Mouse (Mus musculus) spleen, adult 2 months (tissue): ENCODE data around the gene Sectm1a.

Source experiments
- CTCF ChIP-seq: fragments of 200-500 bp; IDR thresholded peaks from 2 replicates; pipeline ENCODE4 v1.5.1; 2011; ENCODE audit warnings: mild to moderate bottlenecking, inconsistent platforms; ENCODE audit not compliant: insufficient read depth, insufficient read length, insufficient replicate concordance; ENCODE audit errors: extremely low read depth
- POLR2A ChIP-seq: fragments of 200-500 bp; IDR thresholded peaks from 2 replicates; pipeline ENCODE4 v1.6.1; 2011; ENCODE audit warnings: low read depth, low read length, inconsistent platforms

- no peak for TF ChIP-seq CTCF
- no peak for TF ChIP-seq POLR2A
Measured at GRCm38 (mm10) chr11:121121151-121121550, 40.1 kb upstream of the Sectm1a start.
